Mouse (Mus musculus) left cerebral cortex, postnatal 14 days (tissue): ENCODE results near the gene Haao. TPM values are rescaled to one million over a fixed set of nuclear protein-coding genes. Genes with fewer than 3 reads are reported as not detected.

Experiments
- DNase-seq, 2 experiments: peaks; one replicate each; pipeline ENCODE4 v3.0.0; 2021 to 2022; ENCODE audit warnings: low spot score in 2 of 2, mixed read lengths in 1 of 2
- intact Hi-C: fragments of 180-260 bp; cut with DNase I; formaldehyde crosslinking; loops from one replicate; pipeline ENCODE4 v1.15.1; 2025
- total RNA-seq, 2 experiments: library from RNA; stranded (reverse); gene quantifications; 2 replicates each; pipeline ENCODE4 v1.2.3; 2021

The Haao gene
- total RNA-seq, 2 experiments from 2014 or later: 0.36 TPM; not detected in 1

- intact Hi-C loops: no loop called here
- DNase-seq: no peak
Measured at GRCm38 (mm10) chr17:83808476-83809098, 39.2 kb downstream of the Haao start.

GRCm38 (mm10) chr17:83807778-83808398 lies 39.9 kb downstream of the Haao start:
- intact Hi-C loops: no loop called here
- DNase-seq: peak; percentile 79 to 80

GRCm38 (mm10) chr17:83807345-83807744 lies 40.4 kb downstream of the Haao start:
- intact Hi-C loops: no loop called here
- DNase-seq: no peak

- intact Hi-C loops: no loop called here
- no peak for DNase-seq
Measured at GRCm38 (mm10) chr17:83805078-83805477, 42.7 kb downstream of the Haao start.

GRCm38 (mm10) chr17:83803987-83804386 lies 43.8 kb downstream of the Haao start:
- no peak for DNase-seq
- intact Hi-C loops: no loop called here

GRCm38 (mm10) chr17:83799506-83800050 lies 48.2 kb downstream of the Haao start:
- intact Hi-C loops: no loop called here
- no peak for DNase-seq

GRCm38 (mm10) chr17:83795121-83795520 lies 52.6 kb downstream of the Haao start:
- no peak for DNase-seq
- intact Hi-C loops: no loop called here

GRCm38 (mm10) chr17:83792388-83792787 lies 55.4 kb downstream of the Haao start:
- intact Hi-C loops: no loop called here
- DNase-seq: no peak

GRCm38 (mm10) chr17:83790158-83790557 lies 57.6 kb downstream of the Haao start:
- DNase-seq: no peak
- intact Hi-C loops: no loop called here

GRCm38 (mm10) chr17:83786418-83786817 lies 61.3 kb downstream of the Haao start:
- no peak for DNase-seq
- intact Hi-C loops: no loop called here

- DNase-seq: peak; percentile 63 to 70
- intact Hi-C loops: no loop called here
Measured at GRCm38 (mm10) chr17:83782740-83783139, 65.0 kb downstream of the Haao start.

Other genes with a start within 250 kb of the Haao start
- gene Kcng3, start 216.1 kb downstream of the Haao start, total RNA-seq: 1 to 10 TPM; 8.1 to 8.2 TPM
- gene Mta3, start 141.8 kb downstream of the Haao start, total RNA-seq: 10 to 100 TPM; 65.9 to 68.5 TPM